Mouse (Mus musculus) CH12F3 (cell line): Measurements from ENCODE around the gene Ssc4d.

Experiments
- in situ Hi-C: fragments of 300-500 bp; cut with MboI; formaldehyde crosslinking; loops from 2 replicates; pipeline ENCODE4 v1.14.3; 2020; ENCODE audit warnings: low sequenced_read_pairs

Gene Ssc4d

DNA sequence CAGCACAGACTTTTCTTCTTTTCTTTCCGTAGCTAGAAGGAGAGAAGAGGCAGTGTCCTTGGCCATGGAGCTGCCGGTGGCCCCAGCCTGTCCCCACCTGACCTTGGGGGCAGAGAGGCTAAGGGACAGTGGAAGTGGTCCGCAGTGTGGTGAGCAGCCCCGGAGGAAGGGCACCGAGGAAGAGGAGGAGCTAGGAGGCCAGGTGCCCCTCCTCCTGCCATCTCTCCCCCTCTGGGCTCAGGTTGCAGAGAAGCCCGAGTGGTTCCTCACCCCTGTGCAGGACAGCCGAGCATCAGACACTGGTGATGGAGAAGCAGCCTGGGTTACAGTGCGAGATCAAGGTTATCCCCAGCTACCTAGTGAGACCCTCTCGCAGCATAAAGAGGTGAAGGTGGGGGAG, at the start of gene Ssc4d:
Gene Ssc4d (minus strand): TSS at position 167 of the 400 bp plus-strand sequence.
- in situ Hi-C loops = loop anchor here (10.0 kb wide), 1 partner anchor 90 kb away; no protein-coding TSS in a partner anchor

DNA sequence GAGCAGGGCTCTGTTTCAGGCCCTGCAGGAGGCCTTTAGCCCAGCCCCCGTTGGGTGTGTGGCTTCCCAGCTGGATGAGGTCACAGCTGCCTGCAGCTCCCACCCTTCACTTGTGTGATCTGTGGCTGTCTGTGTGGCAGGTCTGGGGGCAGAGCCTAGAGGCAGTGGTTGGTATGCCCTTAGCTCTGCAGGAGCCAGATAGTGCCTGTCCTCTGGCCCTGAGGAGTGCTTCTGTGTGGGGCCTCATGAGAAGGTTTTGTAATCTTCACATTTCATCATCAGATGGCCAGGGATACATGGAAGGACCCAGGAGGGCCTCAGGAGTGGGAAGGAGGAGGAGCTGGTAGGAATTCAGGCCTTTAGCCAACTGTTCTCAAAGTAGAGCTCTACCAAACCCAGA, 45.6 kb upstream of the Ssc4d start:
- in situ Hi-C loops = loop anchor here (5.0 kb wide), 1 partner anchor 33 kb away; no protein-coding TSS in a partner anchor

DNA sequence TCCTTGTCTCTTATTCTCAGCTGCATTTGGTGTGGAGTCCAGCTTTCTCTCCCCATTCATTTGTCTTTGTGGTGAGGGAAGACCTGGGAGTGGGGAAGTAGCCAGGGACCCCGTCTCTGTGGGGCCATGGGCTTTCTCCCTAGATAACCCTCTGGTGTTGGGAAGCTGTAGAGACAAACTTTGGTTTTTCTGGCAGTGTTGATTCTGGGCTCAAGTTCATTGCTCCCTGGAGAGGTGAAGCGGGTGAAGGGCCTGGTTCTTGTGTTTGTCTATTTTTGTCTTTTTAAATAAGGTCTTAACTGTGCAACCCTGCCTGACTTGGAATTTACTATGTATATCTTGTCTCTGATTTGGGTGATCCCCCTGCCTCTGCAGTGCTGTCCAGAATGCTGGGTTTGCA, 44.4 kb upstream of the Ssc4d start:
- in situ Hi-C loops = no loop called here

- in situ Hi-C loops = no loop called here
These were observed 42.9 kb upstream of the Ssc4d start for GRCm38 (mm10) chr5:136017262-136017661.

DNA sequence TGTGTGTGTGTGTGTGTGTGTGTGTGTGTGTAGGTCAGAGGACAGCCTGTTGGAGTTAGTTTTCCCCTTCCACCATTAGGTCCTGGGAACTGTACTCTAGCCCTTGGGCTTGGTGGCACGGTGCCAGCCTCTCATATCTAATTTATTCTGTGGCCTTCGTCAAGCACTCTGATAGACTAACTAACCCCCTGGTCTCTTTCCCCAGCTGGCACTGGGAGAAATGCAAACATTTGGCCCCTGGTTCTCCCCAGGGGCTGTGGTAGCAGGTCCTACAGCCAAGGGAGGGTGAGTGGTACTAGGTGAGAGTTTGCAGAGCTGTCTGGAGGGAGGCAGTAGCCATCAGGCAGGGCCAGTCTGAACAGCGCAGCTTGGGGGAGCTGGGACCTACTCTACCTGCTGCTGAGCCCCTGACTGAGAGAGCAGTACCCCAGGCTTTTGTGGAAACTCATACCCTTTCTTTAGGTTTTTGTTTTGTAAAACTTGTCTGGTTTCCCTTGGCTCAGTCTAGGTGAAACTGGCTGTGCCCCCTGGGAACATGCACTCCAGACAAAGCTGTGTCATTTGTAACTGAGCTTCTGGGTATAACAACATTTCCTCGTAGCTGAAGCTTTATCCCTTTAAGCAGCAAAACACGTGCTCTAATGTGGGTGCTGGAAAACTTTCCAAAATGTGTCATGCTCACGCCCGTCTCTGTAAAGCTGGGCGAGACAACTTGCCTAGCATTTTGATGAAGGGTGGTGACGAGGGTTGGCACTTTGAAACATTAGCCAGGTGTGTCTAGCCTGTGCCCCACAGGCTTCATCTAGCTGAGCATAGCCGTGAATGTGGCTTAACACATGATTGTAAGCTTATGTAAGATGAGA, 41.9 kb upstream of the Ssc4d start:
- in situ Hi-C loops = no loop called here

GRCm38 (mm10) chr5:136015586-136015985, 41.3 kb upstream of the Ssc4d start:
- in situ Hi-C loops = no loop called here

DNA sequence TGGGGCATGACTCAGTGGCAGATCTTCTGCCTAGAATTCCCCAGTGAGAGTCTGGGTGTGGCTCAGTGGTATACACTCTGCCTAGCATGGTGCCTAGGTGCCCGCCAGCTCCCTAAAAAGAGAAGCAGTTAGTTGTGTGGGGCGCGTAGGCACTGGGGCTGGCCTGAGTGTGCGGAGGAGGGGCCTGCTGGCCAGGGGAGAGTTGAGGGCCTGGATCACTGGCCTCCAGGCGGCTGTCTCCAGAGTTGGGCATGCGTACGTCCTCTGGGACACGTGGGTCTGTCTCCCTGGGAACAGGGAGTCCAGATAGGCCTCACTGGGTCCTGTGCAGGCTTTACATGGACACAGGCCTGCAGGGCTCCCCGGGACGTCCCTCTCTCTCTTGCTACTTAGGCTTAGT, 40.5 kb upstream of the Ssc4d start:
- in situ Hi-C loops = no loop called here

GRCm38 (mm10) chr5:136007745-136008144, 33.4 kb upstream of the Ssc4d start:
- in situ Hi-C loops = no loop called here

GRCm38 (mm10) chr5:136004537-136004936, 30.2 kb upstream of the Ssc4d start:
- in situ Hi-C loops = no loop called here

GRCm38 (mm10) chr5:136002751-136003151, 28.4 kb upstream of the Ssc4d start:
- in situ Hi-C loops = no loop called here

DNA sequence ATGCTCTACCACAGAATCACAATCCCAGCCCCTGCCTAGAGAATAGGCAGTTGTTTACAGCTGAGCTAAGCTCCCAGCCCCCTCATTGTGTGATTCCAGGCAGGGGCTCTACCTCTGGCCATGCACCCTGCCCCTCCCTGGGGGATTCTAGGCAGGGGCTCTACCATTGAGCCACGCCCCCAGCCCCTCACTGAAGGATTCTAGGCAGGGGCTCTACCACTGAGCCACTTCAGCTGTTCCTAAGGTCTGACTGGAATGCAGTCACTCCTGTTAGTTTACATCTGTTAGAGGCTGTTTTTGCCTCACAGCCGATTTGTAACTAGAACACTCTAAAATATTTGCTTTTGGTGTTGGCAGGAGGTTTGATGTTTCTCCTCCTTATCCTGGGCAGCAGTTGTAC, 28.0 kb upstream of the Ssc4d start:
- in situ Hi-C loops = no loop called here

DNA sequence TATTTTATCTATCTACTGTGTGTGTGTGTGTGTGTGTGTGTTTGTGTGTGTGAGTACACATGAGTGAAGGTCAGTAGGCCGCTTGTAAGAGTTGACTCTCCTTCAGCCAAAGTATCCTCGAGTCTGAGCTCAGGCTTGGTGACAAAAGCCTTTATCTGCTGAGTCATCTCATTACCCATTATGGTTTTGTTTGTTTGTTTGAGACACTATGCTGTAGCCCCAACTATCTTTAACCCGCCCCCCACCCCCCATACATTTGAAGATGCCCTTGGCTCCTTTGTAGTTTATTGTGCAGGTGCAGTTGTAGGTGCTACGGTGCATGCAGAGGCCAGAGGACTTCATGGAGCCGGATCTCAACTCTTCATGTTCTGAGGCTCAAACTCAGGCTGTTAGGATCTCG, 26.9 kb upstream of the Ssc4d start:
- in situ Hi-C loops = no loop called here

GRCm38 (mm10) chr5:135996162-135996561, 21.8 kb upstream of the Ssc4d start:
- in situ Hi-C loops = no loop called here

DNA sequence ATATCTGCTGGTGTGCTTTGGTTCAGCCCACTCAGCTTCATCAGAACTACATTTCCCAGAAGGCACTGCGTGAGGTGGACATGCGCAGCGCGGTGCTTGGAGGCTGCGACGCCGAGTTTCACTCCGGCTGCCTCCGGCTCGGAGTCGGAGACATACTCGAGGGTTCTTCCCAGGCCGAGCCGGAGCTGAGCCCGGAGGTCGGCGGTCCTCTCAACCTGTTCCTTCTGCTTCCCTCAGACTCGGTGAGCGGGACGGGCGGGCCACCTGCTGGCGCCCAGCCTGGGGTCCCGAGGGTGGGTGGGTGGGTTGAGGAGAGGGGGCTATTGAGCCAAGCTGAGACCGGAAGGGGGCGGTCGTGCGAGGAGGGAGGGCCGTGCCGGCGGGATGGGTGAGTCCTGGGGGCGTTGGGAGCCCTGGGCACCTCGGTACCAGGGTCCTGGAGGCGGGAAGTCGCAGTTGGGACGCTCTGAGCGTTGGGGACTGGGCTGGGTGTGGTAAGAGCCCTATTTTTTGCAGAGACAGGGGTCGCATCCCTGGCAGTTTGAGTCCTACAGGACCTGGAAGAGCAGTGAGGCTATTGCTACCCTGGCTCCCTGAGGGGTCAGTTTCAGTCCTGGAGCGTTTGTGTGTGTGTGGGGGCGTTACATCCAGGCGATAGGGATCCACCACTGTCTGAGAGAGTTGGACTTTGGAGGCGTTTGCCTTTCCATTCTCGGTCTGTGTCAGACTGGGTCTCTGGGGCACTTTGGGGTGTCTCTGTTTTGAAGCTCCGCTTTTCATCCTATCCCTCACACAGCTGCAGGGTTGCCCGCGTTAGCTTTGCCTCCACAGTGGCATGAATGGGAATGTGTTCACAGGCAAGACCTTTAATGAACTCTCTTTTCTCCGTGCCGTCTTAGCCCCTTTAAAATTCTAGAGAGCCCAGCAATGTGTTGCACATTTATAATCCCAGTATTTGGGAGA, 20.7 kb upstream of the Ssc4d start, which contains the start of gene Dtx2:
Gene Dtx2 (plus strand): TSS at position 76 of the 963 bp plus-strand sequence.
- in situ Hi-C loops = no loop called here

GRCm38 (mm10) chr5:135994335-135994724, 20.0 kb upstream of the Ssc4d start:
- in situ Hi-C loops = no loop called here

GRCm38 (mm10) chr5:135993381-135993965, 19.1 kb upstream of the Ssc4d start:
- in situ Hi-C loops = no loop called here

DNA sequence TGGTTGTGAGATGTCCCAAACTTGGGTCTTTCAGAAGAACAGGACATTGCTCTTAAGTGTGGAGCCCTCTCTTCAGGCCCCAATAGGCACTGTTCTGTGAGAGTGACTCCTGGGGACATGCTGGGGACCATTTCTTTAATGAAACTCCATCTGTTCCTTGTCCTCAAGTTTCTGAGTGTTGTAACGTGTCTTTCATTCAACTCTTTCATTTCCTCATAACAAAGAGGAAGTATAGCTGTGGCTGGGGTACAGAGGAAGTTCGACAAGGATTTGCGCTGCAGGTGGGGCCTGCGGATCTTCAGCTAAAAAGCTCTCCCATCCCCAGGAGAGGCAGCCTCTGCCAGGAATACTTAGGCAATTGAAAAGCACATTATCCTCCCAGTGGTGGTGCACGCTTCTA, 16.3 kb upstream of the Ssc4d start:
- in situ Hi-C loops = no loop called here

GRCm38 (mm10) chr5:135987248-135987647, 12.9 kb upstream of the Ssc4d start:
- in situ Hi-C loops = loop anchor here (5.0 kb wide), 1 partner anchor 35 kb away; no protein-coding TSS in a partner anchor

DNA sequence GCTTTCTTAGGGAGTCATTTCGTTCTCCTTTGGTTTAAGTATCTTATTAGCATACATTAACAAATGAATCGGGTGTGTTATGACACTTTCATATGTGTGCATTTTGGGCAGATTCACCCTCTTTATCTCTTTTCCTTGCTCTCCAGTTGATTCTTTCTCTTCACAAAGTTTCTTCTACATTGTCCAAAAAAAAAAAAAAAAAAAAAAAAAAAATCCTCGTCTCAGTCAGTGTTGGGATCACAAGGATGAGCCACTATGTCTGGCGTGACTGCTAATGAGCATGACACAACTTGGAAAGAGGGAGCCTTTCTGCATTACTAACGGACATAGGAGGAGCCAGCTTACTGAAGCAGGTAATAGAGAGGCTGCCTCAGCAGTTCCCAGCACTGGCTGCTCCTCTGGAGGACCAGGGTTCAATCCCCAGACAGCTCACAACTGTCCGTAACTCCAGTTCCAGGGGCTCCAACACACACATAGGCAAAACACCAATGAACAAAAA, 10.3 kb upstream of the Ssc4d start:
- in situ Hi-C loops = loop anchor here (5.0 kb wide), 1 partner anchor 38 kb away; no protein-coding TSS in a partner anchor

DNA sequence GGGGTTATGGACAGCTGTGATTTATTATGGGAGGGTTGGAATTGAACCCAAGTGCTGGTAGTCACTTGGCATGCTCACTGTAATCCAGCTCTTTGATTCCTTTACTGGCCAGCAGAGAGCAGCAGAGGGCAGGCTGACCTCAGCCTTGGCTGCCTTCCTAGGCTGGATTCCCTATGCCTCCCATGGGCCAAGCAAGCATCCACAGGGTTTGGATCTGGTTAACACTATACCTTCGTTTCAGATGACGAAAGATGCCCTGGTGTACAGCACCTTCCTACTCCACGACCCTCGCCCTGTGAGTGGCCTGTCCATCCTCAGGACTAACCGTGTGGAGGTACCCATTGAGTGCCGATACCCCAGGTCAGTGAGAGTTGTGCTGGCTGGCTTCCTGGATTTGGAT, 8.1 kb upstream of the Ssc4d start:
- in situ Hi-C loops = no loop called here

- in situ Hi-C loops = loop anchor here (10.0 kb wide), 1 partner anchor 85 kb away; no protein-coding TSS in a partner anchor
These were observed 5.6 kb upstream of the Ssc4d start, which contains the start of gene Zp3 for GRCm38 (mm10) chr5:135979904-135980303. Gene Zp3, plus strand, starts transcription at chr5:135980099.
